Comparison of ENCODE assay signal across 24 mouse cellular contexts in genomic region chr7:36693081-36693480, GRCm38 (mm10). TPM values are rescaled to one million over a fixed set of nuclear protein-coding genes. Genes with fewer than 3 reads are reported as not detected.
A peak's percentile ranks its signal among the peaks of the same experiment; 100 is the strongest.
DNase-seq lines count a peak whose midpoint lies in the region; ATAC-seq and TF ChIP-seq lines count a peak whose summit lies in the region.
"Had no signal": no experiment of that assay in that cellular context is flagged by ENCODE, and none has a peak within 500 bp of the region (broad histone marks: within the 10 kb centered on the region; RNA-seq: fewer than 3 reads in every experiment).

No protein-coding gene starts in this region.

- H3K9ac ChIP-seq in lung, embryonic 14.5 days = no peak overlapping the region
- H3K9ac ChIP-seq: embryonic facial prominence, embryonic 12.5 days; forebrain, embryonic 13.5 days had no signal

- H3K27ac ChIP-seq in lung, embryonic 14.5 days (ENCODE audit: low read depth) = no peak overlapping the region
- H3K27ac ChIP-seq: embryonic facial prominence, embryonic 10.5 days; embryonic facial prominence, embryonic 12.5 days; forebrain, embryonic 13.5 days had no signal

- no peak for TF ChIP-seq CTCF in lung, embryonic 14.5 days (IDR thresholded peaks at IDR 0.05; ENCODE audit: low read depth)

- DNase-seq in heart, adult 11 months = peak; percentile 85
- DNase-seq in heart, postnatal 10 days = no peak
- no peak for DNase-seq in lung, embryonic 14.5 days
- no peak for DNase-seq in lung, postnatal 10 days
- peak; percentile 52 for DNase-seq in ovary, adult 18-20 months (ENCODE audit: low spot score)
- no peak for DNase-seq in ovary, postnatal 10 days (ENCODE audit: low spot score)
- DNase-seq: adrenal gland, adult 8-10 months; adrenal gland, postnatal 14 days; adrenal gland, postnatal 36 days; B cell, adult 2 months; cerebellum, adult 11-12 months; cerebellum, adult 2 months; cerebellum, adult 9-10 months; cerebellum, postnatal 10 days; cerebellum, postnatal 25 days had no signal

- no peak for TF ChIP-seq POLR2A in myocyte (IDR thresholded peaks at IDR 0.05; ENCODE audit: insufficient read length, low read depth)

- H3K4me2 ChIP-seq in lung, embryonic 14.5 days = peak overlapping the region; percentile 96
- H3K4me2 ChIP-seq in myocyte (ENCODE audit: low read depth) = peak overlapping the region; percentile 62
- H3K4me2 ChIP-seq: embryonic facial prominence, embryonic 12.5 days; forebrain, embryonic 13.5 days had no signal

- peaks cover 35% of the 10 kb centered on the region for H3K4me1 ChIP-seq in lung, embryonic 14.5 days (ENCODE audit: insufficient read depth)

- H3K9me3 ChIP-seq in lung, embryonic 14.5 days (ENCODE audit: low read depth, low read length) = no peaks in the 10 kb centered on the region
- H3K9me3 ChIP-seq: embryonic facial prominence, embryonic 10.5 days; embryonic facial prominence, embryonic 12.5 days; forebrain, embryonic 13.5 days had no signal

- H3K27me3 ChIP-seq in lung, embryonic 14.5 days (ENCODE audit: insufficient read depth, low read length) = peaks cover 39% of the 10 kb centered on the region
- no peaks in the 10 kb centered on the region for H3K27me3 ChIP-seq in myocyte (ENCODE audit: control insufficient read depth, insufficient read depth, insufficient read length)
- H3K27me3 ChIP-seq: CH12.LX had no signal

- no peaks in the 10 kb centered on the region for H3K36me3 ChIP-seq in lung, embryonic 14.5 days (ENCODE audit: insufficient read depth)
- H3K36me3 ChIP-seq in myocyte (ENCODE audit: control insufficient read depth, insufficient read depth) = no peaks in the 10 kb centered on the region
- H3K36me3 ChIP-seq: embryonic facial prominence, embryonic 10.5 days; embryonic facial prominence, embryonic 12.5 days; G1E had no signal

- no peak overlapping the region for H3ac ChIP-seq in myocyte (ENCODE audit: control insufficient read depth, insufficient read length)

- intact Hi-C loops in heart, postnatal 10 days (cut with DNase I) = no loop called here

- H3K4me3 ChIP-seq in lung, embryonic 14.5 days (ENCODE audit: low read depth, low read length) = no peak overlapping the region
- no peak overlapping the region for H3K4me3 ChIP-seq in myocyte
- H3K4me3 ChIP-seq: embryonic facial prominence, embryonic 10.5 days; embryonic facial prominence, embryonic 12.5 days; forebrain, embryonic 13.5 days had no signal

- ATAC-seq in lung, embryonic 14.5 days (ENCODE audit: insufficient read depth) = no peak
- ATAC-seq: activated CD4-positive, CD25-positive, alpha-beta regulatory T cell, adult 4 months; CD4-positive, CD25-positive, alpha-beta regulatory T cell, adult 4 months; forebrain, embryonic 13.5 days; Patski had no signal

- 34% methylated on average over 3 of the region's 3 CpGs for WGBS in lung, embryonic 14.5 days

- peaks cover 44% of the 10 kb centered on the region for H3K79me2 ChIP-seq in myocyte (ENCODE audit: control insufficient read depth, insufficient read depth)

TF ChIP-seq in myocyte, 11 proteins besides CTCF, POLR2A, EP300 and RAD21:
- no peak for TF ChIP-seq USF1 (IDR thresholded peaks at IDR 0.05; ENCODE audit: low read depth)
TF ChIP-seq in myocyte: peak in this region for 0.

RNA-seq across cellular contexts. Expression of gene Tshz3, which starts 4.8 kb away (rescaled TPM):
- 1 to 10 TPM; 7.3 to 7.4 TPM for total RNA-seq in heart, postnatal 10 days (2021)
- polyA plus RNA-seq in lung, embryonic 14.5 days (2014; fragmentation: Nextera tagmentation; extraction: Ambion mirVana) = 21.1 and 23.3 TPM in 2 replicates
- polyA plus RNA-seq in myocyte (2012; fragmentation: generic; extraction: Trizol) = 6.5 TPM
- total RNA-seq: CH12.LX, G1E had no signal
- polyA plus RNA-seq: CD4-positive, CD25-positive, alpha-beta regulatory T cell, adult 4 months; G1E had no signal

Comparison
In these comparisons a context has a peak if more than half of its experiments do, and no peak if none do; other contexts are left out.
1. DNase-seq: peak in heart, adult 11 months (single experiment) and ovary, adult 18-20 months (single experiment); none in heart, postnatal 10 days (0 of 2), lung, embryonic 14.5 days (single experiment), lung, postnatal 10 days (single experiment) and ovary, postnatal 10 days (single experiment).